14 mouse cellular contexts compared by ENCODE assay signal in the genomic region with DNA sequence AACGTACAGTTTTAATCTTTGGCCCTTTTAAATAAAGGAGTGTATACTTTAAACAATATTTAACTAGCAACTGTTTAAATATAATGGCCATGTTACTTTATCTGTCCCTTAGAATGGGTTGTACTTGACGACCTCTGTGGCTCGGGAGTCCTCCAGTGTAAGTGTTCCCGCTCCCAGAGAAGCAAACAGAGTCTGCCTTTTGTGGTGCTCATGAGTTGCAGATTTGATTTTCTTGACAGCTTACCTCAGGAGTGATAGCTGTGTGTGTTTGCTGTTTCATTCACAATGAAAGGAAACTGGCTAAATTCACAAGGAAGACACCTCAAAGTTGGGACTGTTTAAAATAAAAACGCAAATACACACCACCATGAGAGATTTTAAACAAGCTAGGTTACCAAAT.
DNase-seq lines count a peak whose midpoint lies in the region; ATAC-seq and TF ChIP-seq lines count a peak whose summit lies in the region.
"Had no signal": no experiment of that assay in that cellular context is flagged by ENCODE, and none has a peak within 500 bp of the region (broad histone marks: within the 10 kb centered on the region; RNA-seq: fewer than 3 reads in every experiment).

No protein-coding gene starts in this region.

- DNase-seq in layer of hippocampus, adult 2 months (ENCODE audit: low spot score in 2 of 2) = no peak
- no peak for DNase-seq in layer of hippocampus, adult 11-12 months (ENCODE audit: low spot score)
- DNase-seq in gastrocnemius, postnatal 10 days = no peak
- no peak for DNase-seq in adrenal gland, postnatal 14 days
- DNase-seq in left cerebral cortex, postnatal 36 days (ENCODE audit: low spot score in 2 of 2) = no peak
- DNase-seq: adrenal gland, adult 8-10 months; B cell, adult 2 months; liver, embryonic 13.5 days; lung, postnatal 14 days had no signal

- H3K4me1 ChIP-seq in forebrain, embryonic 12.5 days = peaks cover 53% of the 10 kb centered on the region
- peaks cover 7% of the 10 kb centered on the region for H3K4me1 ChIP-seq in hindbrain, embryonic 16.5 days (ENCODE audit: control insufficient read depth, insufficient read depth, low read depth, low read length)
- no peaks in the 10 kb centered on the region for H3K4me1 ChIP-seq in neural tube, embryonic 14.5 days (ENCODE audit: control insufficient read depth, insufficient read depth, low read length)
- H3K4me1 ChIP-seq: heart, embryonic 15.5 days; liver, embryonic 13.5 days had no signal

- no peak for TF ChIP-seq CTCF in layer of hippocampus, adult 2 months (conservative IDR thresholded peaks at IDR 0.05)

- WGBS in forebrain, embryonic 12.5 days = 18% methylated on average over 5 of the region's 5 CpGs
- 43% methylated on average over 5 of the region's 5 CpGs for WGBS in hindbrain, embryonic 16.5 days
- 36% methylated on average over 5 of the region's 5 CpGs for WGBS in neural tube, embryonic 14.5 days

- ATAC-seq in forebrain, embryonic 12.5 days (ENCODE audit: low FRiP score) = no peak
- ATAC-seq in hindbrain, embryonic 16.5 days = no peak
- ATAC-seq in neural tube, embryonic 14.5 days (ENCODE audit: low read depth) = no peak

- H3K27me3 ChIP-seq in forebrain, embryonic 12.5 days = 0 out of 2 replicates have a peak, but pooled peaks cover 3% of the 10 kb centered on the region
- peaks cover 3% of the 10 kb centered on the region for H3K27me3 ChIP-seq in hindbrain, embryonic 16.5 days (replicated peaks; ENCODE audit: control insufficient read depth, insufficient read depth, low read length)
- H3K27me3 ChIP-seq in neural tube, embryonic 14.5 days (ENCODE audit: control insufficient read depth, insufficient read depth, low read length) = no peaks in the 10 kb centered on the region
- H3K27me3 ChIP-seq: heart, embryonic 15.5 days; liver, embryonic 13.5 days had no signal

- no peak overlapping the region for H3K4me2 ChIP-seq in forebrain, embryonic 12.5 days
- no peak overlapping the region for H3K4me2 ChIP-seq in hindbrain, embryonic 16.5 days (ENCODE audit: low read length)
- no peak overlapping the region for H3K4me2 ChIP-seq in neural tube, embryonic 14.5 days (ENCODE audit: low read depth, low read length)
- H3K4me2 ChIP-seq: heart, embryonic 15.5 days; liver, embryonic 13.5 days had no signal

- no peaks in the 10 kb centered on the region for H3K36me3 ChIP-seq in forebrain, embryonic 12.5 days (replicated peaks)
- H3K36me3 ChIP-seq in hindbrain, embryonic 16.5 days (ENCODE audit: control insufficient read depth, insufficient read depth, low read length) = no peaks in the 10 kb centered on the region
- H3K36me3 ChIP-seq in neural tube, embryonic 14.5 days (ENCODE audit: control insufficient read depth, insufficient read depth, low read length) = no peaks in the 10 kb centered on the region
- H3K36me3 ChIP-seq: embryonic facial prominence, embryonic 13.5 days; heart, embryonic 15.5 days; liver, embryonic 13.5 days had no signal

- no peak overlapping the region for H3K4me3 ChIP-seq in layer of hippocampus, adult 2 months
- H3K4me3 ChIP-seq in forebrain, embryonic 12.5 days (replicated peaks) = no peak overlapping the region
- H3K4me3 ChIP-seq in hindbrain, embryonic 16.5 days (ENCODE audit: low read length) = no peak overlapping the region
- H3K4me3 ChIP-seq in neural tube, embryonic 14.5 days (ENCODE audit: low read depth, low read length) = no peak overlapping the region
- H3K4me3 ChIP-seq: embryonic facial prominence, embryonic 13.5 days; heart, embryonic 15.5 days; liver, embryonic 13.5 days had no signal

- peak overlapping the region; percentile 93 for H3K27ac ChIP-seq in layer of hippocampus, adult 2 months
- peak overlapping the region; percentile 80 for H3K27ac ChIP-seq in forebrain, embryonic 12.5 days
- peak overlapping the region; percentile 58 for H3K27ac ChIP-seq in hindbrain, embryonic 16.5 days (ENCODE audit: low read depth, low read length)
- peak overlapping the region; percentile 7; the same call in 1 of the 2 replicates for H3K27ac ChIP-seq in neural tube, embryonic 14.5 days (ENCODE audit: low read depth, low read length)
- H3K27ac ChIP-seq: embryonic facial prominence, embryonic 13.5 days; heart, embryonic 15.5 days; liver, embryonic 13.5 days had no signal

- intact Hi-C loops in left cerebral cortex, postnatal 36 days (cut with DNase I) = loop anchor here (5.0 to 10.0 kb wide), 2 partner anchors 110 to 117 kb away; no protein-coding TSS in a partner anchor

- no peak overlapping the region for H3K9ac ChIP-seq in forebrain, embryonic 12.5 days
- no peak overlapping the region for H3K9ac ChIP-seq in hindbrain, embryonic 16.5 days (ENCODE audit: low read depth, low read length)
- no peak overlapping the region for H3K9ac ChIP-seq in neural tube, embryonic 14.5 days (replicated peaks; ENCODE audit: low read depth, low read length)
- H3K9ac ChIP-seq: embryonic facial prominence, embryonic 13.5 days; heart, embryonic 15.5 days; liver, embryonic 13.5 days had no signal

- peaks cover 8% of the 10 kb centered on the region for H3K9me3 ChIP-seq in forebrain, embryonic 12.5 days
- H3K9me3 ChIP-seq in hindbrain, embryonic 16.5 days (ENCODE audit: control insufficient read depth, low read length) = no peaks in the 10 kb centered on the region
- no peaks in the 10 kb centered on the region; the same call in 1 of the 2 replicates for H3K9me3 ChIP-seq in neural tube, embryonic 14.5 days (ENCODE audit: control insufficient read depth, low read length)
- H3K9me3 ChIP-seq: embryonic facial prominence, embryonic 13.5 days; heart, embryonic 15.5 days; liver, embryonic 13.5 days had no signal

Comparison
In these comparisons a context has a peak if more than half of its experiments do, and no peak if none do; other contexts are left out.
1. H3K27ac ChIP-seq: peak in every context shown above with its lines; median percentile 93 in layer of hippocampus, adult 2 months; 80 in forebrain, embryonic 12.5 days; 58 in hindbrain, embryonic 16.5 days; 7 in neural tube, embryonic 14.5 days.